Mouse (Mus musculus) kidney, adult 10 weeks (tissue): Measurements from ENCODE around the gene Gstcd. TPM values are rescaled to one million over a fixed set of nuclear protein-coding genes. Genes with fewer than 3 reads are reported as not detected.

Experiments
- polyA plus RNA-seq: library from polyadenylated mRNA; stranded (reverse); fragments of 350-450 nt; fragmentation: Illumina TruSeq; extraction: RNeasy Lipid Tissue Mini Kit (QIAGEN cat#74804); gene quantifications from one replicate; pipeline ENCODE4 v1.2.3, GENCODE M21; 2014; ENCODE audit warnings: low read depth, low replicate concordance

The Gstcd gene
- 12.7 TPM for polyA plus RNA-seq

GRCm38 (mm10) chr3:133091664-133092273, at the start of gene Gstcd, which contains the start of gene Ints12:
Gene Gstcd, minus strand, starts transcription at chr3:133092033.
Gene Ints12, plus strand, starts transcription at chr3:133091840.

GRCm38 (mm10) chr3:132949791-132950528, 141.9 kb downstream of the Gstcd start, which contains the start of gene Npnt:
Gene Npnt, minus strand, starts transcription at chr3:132950291.

Other genes starting within 250 kb of the Gstcd start
- 279 TPM for gene Npnt, start 141.7 kb downstream of the Gstcd start, polyA plus RNA-seq
- 25.2 TPM for gene Ints12, start 193 bp downstream of the Gstcd start, polyA plus RNA-seq
- gene Arhgef38, start 142.9 kb upstream of the Gstcd start, polyA plus RNA-seq: 18.6 TPM
- 529 TPM for gene Ppa2, start 218.1 kb upstream of the Gstcd start, polyA plus RNA-seq